Mouse (Mus musculus) erythroblast, embryonic 14.5 days (primary cell): ENCODE data around the gene Nanos3.

Experiments used
- GATA1 ChIP-seq: IDR thresholded peaks from 2 replicates; pipeline ENCODE4 v1.6.1; 2012; ENCODE audit warnings: low read length, inconsistent platforms, mixed read lengths
- TAL1 ChIP-seq: IDR thresholded peaks from 3 replicates; pipeline ENCODE4 v1.6.1; 2012; ENCODE audit warnings: low read length, inconsistent platforms, mixed read lengths

DNA sequence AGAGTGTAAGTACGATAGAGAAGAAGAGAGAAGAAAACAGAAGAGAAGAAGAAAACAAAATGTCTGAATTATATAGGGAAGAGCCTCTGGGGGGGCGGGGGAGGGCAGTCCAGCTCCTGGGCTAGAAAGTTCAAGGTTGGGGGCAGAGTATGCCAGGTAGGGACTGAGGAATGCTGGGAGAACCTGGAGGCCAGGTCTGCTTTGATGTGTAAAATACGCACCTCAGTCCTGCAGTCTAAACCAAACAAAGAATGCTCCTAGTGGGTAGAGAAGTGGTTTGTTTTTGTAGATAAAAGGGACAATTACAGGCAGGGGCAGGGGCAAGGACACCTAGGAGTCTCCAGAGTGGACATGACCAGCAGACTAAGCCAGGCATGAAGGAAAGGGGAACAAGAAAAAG lies 7.6 kb downstream of the Nanos3 start:
- TF ChIP-seq GATA1 (no peak), TAL1 (no peak)
